Mouse (Mus musculus): ENCODE results near the gene Bex4. TPM values are rescaled to one million over a fixed set of nuclear protein-coding genes. Genes with fewer than 3 reads are reported as not detected.
"Not testable (repeated sequence)": the region's sequence is repeated elsewhere in the genome, so short reads cannot be mapped to it uniquely, and the experiment has no call there.

Bex4 gene
- polyA plus RNA-seq, 1 experiment from 2014 or later = 137 TPM

DNA sequence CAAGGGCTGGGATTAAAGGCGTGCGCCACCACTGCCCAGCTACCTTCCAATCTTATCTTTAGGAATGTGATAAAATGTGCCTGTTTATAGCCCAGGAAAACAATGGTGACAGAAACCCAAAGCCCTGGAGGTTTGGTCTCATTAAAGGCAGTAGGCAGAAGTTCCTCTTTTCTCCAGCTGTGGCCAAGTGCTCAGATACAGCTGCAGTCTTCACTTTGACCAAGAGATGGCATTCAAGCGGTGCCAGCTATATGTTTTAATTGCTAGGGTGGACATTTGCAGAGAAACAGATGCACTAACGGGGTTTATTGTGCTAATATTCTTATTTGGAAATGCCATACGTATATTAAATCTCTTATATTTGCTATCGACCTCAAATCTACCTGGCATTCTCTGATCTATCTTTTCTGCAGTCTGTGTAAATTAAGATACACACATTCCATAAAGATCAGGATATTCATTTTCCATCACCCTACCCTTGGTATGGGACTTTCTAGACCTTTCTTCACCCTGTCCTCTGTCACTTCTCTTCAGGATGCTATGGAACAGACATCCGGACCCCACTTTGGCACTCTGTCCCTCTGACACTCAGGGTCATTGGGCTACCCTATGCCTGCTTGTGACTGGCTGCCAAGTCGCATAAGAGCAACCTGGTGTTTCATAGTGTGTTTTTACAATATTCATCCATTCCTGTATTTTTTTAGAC is 11.6 kb upstream of the Bex4 start:
- no peak overlapping the region for H3K4me2 ChIP-seq (ENCODE audit: low read length)
- H3K27me3 ChIP-seq (replicated peaks; ENCODE audit: control insufficient read depth, insufficient read depth, low read length) = no peaks in the 10 kb centered on the region
- 59% methylated on average over 8 of the region's 8 CpGs for WGBS
- ATAC-seq = no peak
- no peaks in the 10 kb centered on the region for H3K4me1 ChIP-seq (replicated peaks; ENCODE audit: control insufficient read depth, insufficient read depth, low read length)
- no peak overlapping the region for H3K4me3 ChIP-seq (replicated peaks; ENCODE audit: low read length)
- H3K9me3 ChIP-seq (ENCODE audit: control insufficient read depth, low read length) = no peaks in the 10 kb centered on the region
- no peak overlapping the region for H3K27ac ChIP-seq (ENCODE audit: low read length)
- H3K36me3 ChIP-seq (ENCODE audit: control insufficient read depth, insufficient read depth) = no peaks in the 10 kb centered on the region
- no peak overlapping the region for H3K9ac ChIP-seq (replicated peaks; ENCODE audit: low read depth, low read length)

DNA sequence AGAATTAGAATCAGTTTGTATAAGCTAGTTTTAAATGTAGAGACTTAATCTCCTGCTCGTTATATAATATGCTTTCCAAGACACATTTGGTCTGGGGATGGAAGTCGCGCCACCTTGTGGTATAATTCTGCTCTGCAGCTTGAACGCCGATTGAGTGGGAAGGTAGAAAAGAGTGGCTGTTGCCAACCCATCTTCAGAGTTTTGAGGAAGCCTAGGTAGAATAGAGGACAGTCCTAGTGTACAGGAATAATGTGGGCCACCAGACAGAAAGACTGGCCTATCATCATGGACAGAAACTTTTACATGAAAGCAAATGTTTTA is 11.1 kb upstream of the Bex4 start:
- H3K27ac ChIP-seq (ENCODE audit: low read length) = no peak overlapping the region
- H3K36me3 ChIP-seq (ENCODE audit: control insufficient read depth, insufficient read depth) = no peaks in the 10 kb centered on the region
- H3K4me3 ChIP-seq (replicated peaks; ENCODE audit: low read length) = no peak overlapping the region
- H3K4me1 ChIP-seq (replicated peaks; ENCODE audit: control insufficient read depth, insufficient read depth, low read length) = no peaks in the 10 kb centered on the region
- ATAC-seq = no peak
- H3K27me3 ChIP-seq (replicated peaks; ENCODE audit: control insufficient read depth, insufficient read depth, low read length) = no peaks in the 10 kb centered on the region
- H3K9me3 ChIP-seq (ENCODE audit: control insufficient read depth, low read length) = no peaks in the 10 kb centered on the region
- no peak overlapping the region for H3K4me2 ChIP-seq (ENCODE audit: low read length)
- no peak overlapping the region for H3K9ac ChIP-seq (replicated peaks; ENCODE audit: low read depth, low read length)
- WGBS = 20% methylated on average over 5 of the region's 5 CpGs

DNA sequence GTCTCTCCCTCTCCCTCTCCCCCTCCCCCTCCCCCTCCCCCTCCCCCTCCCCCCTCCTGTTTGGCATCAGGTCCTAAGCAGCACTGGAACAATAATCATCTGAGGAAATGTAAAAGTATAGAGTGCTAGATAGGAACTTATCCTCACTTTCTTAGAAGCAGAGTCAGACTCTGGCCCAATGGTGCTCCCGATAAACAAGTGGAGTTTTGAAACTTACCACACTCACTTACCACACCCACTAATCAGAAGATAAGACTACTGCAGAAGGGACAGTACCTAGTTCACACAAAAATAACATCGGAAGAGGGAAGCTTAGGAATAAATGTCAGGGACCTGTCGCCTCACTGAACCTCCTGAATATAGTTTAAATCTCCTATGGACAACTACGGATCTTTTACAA is 3.2 kb upstream of the Bex4 start:
- 92% methylated on average over 4 of the region's 4 CpGs for WGBS
- Histone ChIP-seq H3K4me3 (replicated peaks; ENCODE audit: low read length) (no peak overlapping the region), H3K27me3 (replicated peaks; ENCODE audit: control insufficient read depth, insufficient read depth, low read length) (no peaks in the 10 kb centered on the region), H3K9me3 (ENCODE audit: control insufficient read depth, low read length) (no peaks in the 10 kb centered on the region), H3K4me1 (replicated peaks; ENCODE audit: control insufficient read depth, insufficient read depth, low read length) (no peaks in the 10 kb centered on the region), H3K27ac (ENCODE audit: low read length) (no peak overlapping the region), H3K4me2 (ENCODE audit: low read length) (no peak overlapping the region), H3K36me3 (ENCODE audit: control insufficient read depth, insufficient read depth) (no peaks in the 10 kb centered on the region), H3K9ac (replicated peaks; ENCODE audit: low read depth, low read length) (no peak overlapping the region)
- ATAC-seq = no peak

DNA sequence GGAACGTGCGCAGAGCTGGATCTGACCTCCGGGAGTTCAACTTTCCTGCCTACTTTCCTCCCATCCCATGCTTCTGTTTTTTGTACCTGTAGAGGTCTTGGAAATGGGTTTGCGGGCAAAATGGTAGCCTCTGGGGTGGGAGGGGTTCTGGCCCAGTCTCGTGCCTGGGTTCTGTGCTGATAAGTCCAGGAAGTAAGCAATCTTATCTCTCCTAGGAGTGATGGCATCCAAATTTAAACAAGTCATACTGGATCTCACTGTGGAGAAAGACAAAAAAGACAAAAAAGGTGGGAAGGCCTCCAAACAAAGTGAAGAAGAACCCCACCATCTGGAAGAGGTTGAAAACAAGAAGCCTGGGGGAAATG is 826 bp downstream of the Bex4 start:
- not testable (repeated sequence) for H3K27me3 ChIP-seq (replicated peaks; ENCODE audit: control insufficient read depth, insufficient read depth, low read length); H3K4me1 ChIP-seq (replicated peaks; ENCODE audit: control insufficient read depth, insufficient read depth, low read length); H3K27ac ChIP-seq (ENCODE audit: low read length); H3K9me3 ChIP-seq (ENCODE audit: control insufficient read depth, low read length); H3K36me3 ChIP-seq (ENCODE audit: control insufficient read depth, insufficient read depth); H3K9ac ChIP-seq (replicated peaks; ENCODE audit: low read depth, low read length)
- H3K4me2 ChIP-seq (ENCODE audit: low read length) = peak overlapping the region; percentile 47
- peak; percentile 10; the same call in 1 of the 2 replicates for ATAC-seq
- WGBS = 16% methylated on average over 5 of the region's 5 CpGs
- peak overlapping the region; percentile 44 for H3K4me3 ChIP-seq (replicated peaks; ENCODE audit: low read length)

DNA sequence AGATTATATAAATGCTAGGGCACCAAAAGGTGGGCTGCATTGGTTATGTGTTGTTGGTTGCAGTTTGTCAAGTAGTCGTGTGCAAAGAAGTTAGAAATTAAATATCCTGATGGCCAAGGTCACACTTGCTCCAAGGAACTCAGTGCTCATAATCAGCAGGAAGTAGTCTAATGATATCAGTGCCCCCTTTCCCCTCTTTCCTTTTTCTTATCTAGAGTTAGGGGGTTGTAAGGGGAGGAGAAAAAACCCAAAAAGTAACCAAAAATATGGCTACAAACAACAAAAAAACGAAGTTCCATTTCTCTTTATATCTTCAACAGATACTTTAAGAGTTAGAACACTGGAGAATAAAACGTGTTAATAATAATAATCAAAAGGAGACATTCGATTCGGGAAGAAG is 2.6 kb downstream of the Bex4 start:
- no peak for ATAC-seq
- Histone ChIP-seq H3K27ac (ENCODE audit: low read length) (no peak overlapping the region), H3K9ac (replicated peaks; ENCODE audit: low read depth, low read length) (no peak overlapping the region), H3K4me3 (replicated peaks; ENCODE audit: low read length) (no peak overlapping the region), H3K4me1 (replicated peaks; ENCODE audit: control insufficient read depth, insufficient read depth, low read length) (no peaks in the 10 kb centered on the region), H3K4me2 (ENCODE audit: low read length) (no peak overlapping the region), H3K36me3 (ENCODE audit: control insufficient read depth, insufficient read depth) (no peaks in the 10 kb centered on the region), H3K27me3 (replicated peaks; ENCODE audit: control insufficient read depth, insufficient read depth, low read length) (no peaks in the 10 kb centered on the region), H3K9me3 (ENCODE audit: control insufficient read depth, low read length) (no peaks in the 10 kb centered on the region)
- 87% methylated on average over 5 of the region's 5 CpGs for WGBS

DNA sequence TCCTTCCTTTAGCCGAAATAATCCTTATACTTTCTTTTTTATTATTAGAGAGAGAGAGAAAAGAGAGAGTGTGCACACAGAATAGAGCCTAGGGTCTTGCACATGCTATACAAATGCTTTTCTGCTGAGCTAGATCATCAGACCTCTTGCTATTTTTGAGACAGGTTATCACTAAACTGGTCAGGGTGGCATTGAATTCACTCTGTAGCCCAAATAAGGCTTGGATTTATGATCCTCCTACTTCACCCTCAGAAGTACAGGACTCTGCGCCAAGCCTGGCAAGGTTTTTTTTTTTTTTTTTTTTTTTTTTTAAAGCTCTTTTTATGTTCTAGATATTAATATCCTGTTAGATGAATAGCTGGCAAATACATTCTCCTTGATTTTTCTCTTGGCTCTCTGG is 4.9 kb downstream of the Bex4 start:
- no peak overlapping the region for H3K4me3 ChIP-seq (replicated peaks; ENCODE audit: low read length)
- no peak overlapping the region for H3K4me2 ChIP-seq (ENCODE audit: low read length)
- no peaks in the 10 kb centered on the region for H3K4me1 ChIP-seq (replicated peaks; ENCODE audit: control insufficient read depth, insufficient read depth, low read length)
- no peaks in the 10 kb centered on the region for H3K27me3 ChIP-seq (replicated peaks; ENCODE audit: control insufficient read depth, insufficient read depth, low read length)
- WGBS = 94% methylated on average over 2 of the region's 2 CpGs
- H3K27ac ChIP-seq (ENCODE audit: low read length) = no peak overlapping the region
- ATAC-seq = no peak
- no peaks in the 10 kb centered on the region for H3K36me3 ChIP-seq (ENCODE audit: control insufficient read depth, insufficient read depth)
- H3K9me3 ChIP-seq (ENCODE audit: control insufficient read depth, low read length) = no peaks in the 10 kb centered on the region
- no peak overlapping the region for H3K9ac ChIP-seq (replicated peaks; ENCODE audit: low read depth, low read length)

DNA sequence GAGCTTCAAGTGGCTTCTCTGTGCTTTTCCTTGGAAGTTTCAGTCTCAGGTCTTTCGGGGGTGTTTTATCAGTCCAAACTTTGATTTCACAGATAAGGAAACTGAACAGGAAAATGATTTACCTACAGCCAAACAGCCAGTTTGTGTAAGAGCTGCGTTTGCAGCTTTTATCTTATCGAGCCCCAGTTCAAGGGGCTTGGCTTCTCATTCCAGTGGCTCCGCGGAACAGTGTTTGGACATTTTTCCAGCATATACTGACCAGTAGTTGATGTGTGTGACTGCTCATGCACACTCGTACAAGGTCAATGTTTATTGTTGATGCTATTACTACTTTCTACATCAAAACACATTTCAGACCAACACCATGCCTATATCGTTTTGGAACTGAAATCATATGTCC is 5.4 kb downstream of the Bex4 start:
- Histone ChIP-seq H3K27ac (ENCODE audit: low read length) (no peak overlapping the region), H3K9me3 (ENCODE audit: control insufficient read depth, low read length) (no peaks in the 10 kb centered on the region), H3K27me3 (replicated peaks; ENCODE audit: control insufficient read depth, insufficient read depth, low read length) (no peaks in the 10 kb centered on the region), H3K36me3 (ENCODE audit: control insufficient read depth, insufficient read depth) (no peaks in the 10 kb centered on the region), H3K4me3 (replicated peaks; ENCODE audit: low read length) (no peak overlapping the region), H3K4me1 (replicated peaks; ENCODE audit: control insufficient read depth, insufficient read depth, low read length) (no peaks in the 10 kb centered on the region), H3K4me2 (ENCODE audit: low read length) (no peak overlapping the region), H3K9ac (replicated peaks; ENCODE audit: low read depth, low read length) (no peak overlapping the region)
- no peak for ATAC-seq
- WGBS = 83% methylated on average over 7 of the region's 7 CpGs

DNA sequence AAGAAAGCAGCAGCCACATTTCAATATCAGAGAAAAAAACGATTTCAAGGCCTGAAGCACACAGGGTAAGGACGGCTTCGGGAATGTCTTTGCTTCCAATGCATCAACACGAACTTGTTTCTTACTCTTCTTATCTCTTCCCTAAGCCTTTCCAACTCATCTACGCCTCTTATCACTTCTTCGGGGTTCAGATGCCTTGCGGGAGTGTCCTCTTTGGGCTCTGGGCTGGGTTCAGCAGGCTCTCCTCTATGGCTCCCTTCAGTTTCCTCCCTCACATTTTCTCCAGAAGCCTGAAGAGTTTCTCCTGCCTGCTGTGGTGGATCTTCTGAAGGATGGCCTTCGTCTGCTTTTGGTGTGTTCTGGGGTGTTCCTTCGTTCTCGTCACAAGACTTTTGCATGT is 31.8 kb downstream of the Bex4 start:
- Histone ChIP-seq H3K27ac (ENCODE audit: low read length) (no peak overlapping the region), H3K27me3 (replicated peaks; ENCODE audit: control insufficient read depth, insufficient read depth, low read length) (no peaks in the 10 kb centered on the region), H3K4me2 (ENCODE audit: low read length) (peak overlapping the region; percentile 60), H3K9ac (replicated peaks; ENCODE audit: low read depth, low read length) (no peak overlapping the region; the same call in 1 of the 2 replicates), H3K9me3 (ENCODE audit: control insufficient read depth, low read length) (no peaks in the 10 kb centered on the region), H3K4me3 (replicated peaks; ENCODE audit: low read length) (peak overlapping the region; percentile 62), H3K36me3 (ENCODE audit: control insufficient read depth, insufficient read depth) (no peaks in the 10 kb centered on the region), H3K4me1 (replicated peaks; ENCODE audit: control insufficient read depth, insufficient read depth, low read length) (peaks cover 4% of the 10 kb centered on the region)
- 64% methylated on average over 10 of the region's 10 CpGs for WGBS
- ATAC-seq = no peak

DNA sequence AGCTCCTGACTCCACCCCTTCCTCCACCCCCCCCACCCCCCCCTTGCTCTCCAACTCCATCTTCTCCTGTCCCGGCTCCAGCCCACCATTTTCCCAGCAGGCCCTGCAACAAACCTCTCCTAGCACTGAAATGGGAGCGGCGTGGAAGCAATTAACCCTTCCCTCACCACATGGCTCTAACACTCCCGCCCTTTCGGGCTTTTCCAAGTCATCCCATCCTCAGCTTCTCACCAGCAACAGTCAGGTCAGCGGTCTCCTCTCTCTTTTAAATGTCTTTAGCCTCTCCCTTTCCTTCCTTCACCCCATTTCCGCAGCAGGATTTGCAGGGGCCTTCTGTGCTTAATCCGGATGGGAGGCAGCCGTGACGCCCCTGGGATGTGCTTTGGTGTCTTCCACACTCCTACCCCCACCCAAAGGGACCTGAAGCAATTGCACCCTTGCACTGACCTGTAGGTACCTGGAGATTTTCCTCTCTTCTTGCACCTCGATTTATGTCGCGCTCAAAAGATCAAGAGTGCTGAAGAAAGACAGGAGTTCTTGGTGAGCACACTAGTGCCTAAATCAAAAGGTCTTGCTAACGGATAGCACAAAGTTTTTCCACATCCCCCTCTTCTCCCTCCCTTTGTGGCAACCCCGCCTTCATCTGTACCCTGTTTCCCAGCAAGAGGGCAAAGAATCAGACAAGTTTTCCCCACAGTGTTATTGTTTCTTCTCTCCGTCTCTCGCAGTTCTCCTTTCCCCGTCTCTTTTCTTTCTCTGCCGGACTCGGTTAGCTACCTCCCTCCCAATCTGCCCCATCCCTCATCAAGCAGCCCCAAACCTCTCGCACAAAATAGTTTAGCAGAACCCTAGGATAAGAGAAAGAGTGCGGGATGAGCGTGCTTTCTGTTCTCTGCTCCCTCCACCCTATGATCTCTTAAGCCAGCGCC is 32.7 kb downstream of the Bex4 start:
- no peaks in the 10 kb centered on the region for H3K9me3 ChIP-seq (ENCODE audit: control insufficient read depth, low read length)
- H3K27me3 ChIP-seq (replicated peaks; ENCODE audit: control insufficient read depth, insufficient read depth, low read length) = no peaks in the 10 kb centered on the region
- WGBS = 23% methylated on average over 23 of the region's 24 CpGs
- H3K4me3 ChIP-seq (replicated peaks; ENCODE audit: low read length) = peak overlapping the region; percentile 62
- H3K27ac ChIP-seq (ENCODE audit: low read length) = peak overlapping the region; percentile 85
- H3K4me1 ChIP-seq (replicated peaks; ENCODE audit: control insufficient read depth, insufficient read depth, low read length) = peaks cover 4% of the 10 kb centered on the region
- peak overlapping the region; percentile 61 for H3K9ac ChIP-seq (replicated peaks; ENCODE audit: low read depth, low read length)
- H3K36me3 ChIP-seq (ENCODE audit: control insufficient read depth, insufficient read depth) = no peaks in the 10 kb centered on the region
- peak overlapping the region; percentile 60 for H3K4me2 ChIP-seq (ENCODE audit: low read length)
- peak; percentile 70 for ATAC-seq
